Mouse (Mus musculus): ENCODE data around the gene Grk2.
"Not testable (repeated sequence)": the region's sequence is repeated elsewhere in the genome, so short reads cannot be mapped to it uniquely, and the experiment has no call there.

Gene Grk2

GRCm38 (mm10) chr19:4270187-4270586, 35.8 kb downstream of the Grk2 start:
- no peak for DNase-seq (ENCODE audit: low spot score in 2 of 2)

- DNase-seq (ENCODE audit: low spot score in 2 of 2), result peak; percentile 35 to 53
Observed at GRCm38 (mm10) chr19:4268566-4269361, 37.3 kb downstream of the Grk2 start, which contains the start of gene Ssh3. Ssh3 (minus strand) TSS chr19:4269180.

GRCm38 (mm10) chr19:4265956-4266355, 40.1 kb downstream of the Grk2 start:
- no peak for DNase-seq (ENCODE audit: low spot score in 2 of 2)

GRCm38 (mm10) chr19:4264171-4264780, 41.7 kb downstream of the Grk2 start:
- no peak for DNase-seq (ENCODE audit: low spot score in 2 of 2)

- no peak for DNase-seq (ENCODE audit: low spot score in 2 of 2)
Observed at GRCm38 (mm10) chr19:4263702-4264101, 42.3 kb downstream of the Grk2 start.

GRCm38 (mm10) chr19:4262756-4263155, 43.3 kb downstream of the Grk2 start:
- DNase-seq (ENCODE audit: low spot score in 2 of 2), result no peak

- DNase-seq (ENCODE audit: low spot score in 2 of 2), result no peak
Observed at GRCm38 (mm10) chr19:4261038-4261698, 44.9 kb downstream of the Grk2 start.

GRCm38 (mm10) chr19:4257897-4258252, 48.1 kb downstream of the Grk2 start:
- no peak for DNase-seq (ENCODE audit: low spot score in 2 of 2)

- DNase-seq (ENCODE audit: low spot score in 2 of 2), result peak; percentile 90 to 96
Observed at GRCm38 (mm10) chr19:4257216-4257896, 48.7 kb downstream of the Grk2 start.

GRCm38 (mm10) chr19:4255583-4256162, 50.3 kb downstream of the Grk2 start:
- DNase-seq (ENCODE audit: low spot score in 2 of 2), result no peak

GRCm38 (mm10) chr19:4254230-4254629, 51.8 kb downstream of the Grk2 start:
- no peak for DNase-seq (ENCODE audit: low spot score in 2 of 2)

- DNase-seq (ENCODE audit: low spot score in 2 of 2), result not testable (repeated sequence)
Observed at GRCm38 (mm10) chr19:4248683-4249082, 57.3 kb downstream of the Grk2 start.

GRCm38 (mm10) chr19:4247010-4247409, 59.0 kb downstream of the Grk2 start:
- DNase-seq (ENCODE audit: low spot score in 2 of 2), result no peak

- no peak for DNase-seq (ENCODE audit: low spot score in 2 of 2)
Observed at GRCm38 (mm10) chr19:4244775-4245174, 61.2 kb downstream of the Grk2 start.

GRCm38 (mm10) chr19:4242416-4242815, 63.6 kb downstream of the Grk2 start:
- no peak for DNase-seq (ENCODE audit: low spot score in 2 of 2)

- DNase-seq (ENCODE audit: low spot score in 2 of 2), result no peak
Observed at GRCm38 (mm10) chr19:4240247-4240668, 65.8 kb downstream of the Grk2 start.
